Mouse (Mus musculus): ENCODE results near the gene Itpripl2.

Gene Itpripl2

DNA sequence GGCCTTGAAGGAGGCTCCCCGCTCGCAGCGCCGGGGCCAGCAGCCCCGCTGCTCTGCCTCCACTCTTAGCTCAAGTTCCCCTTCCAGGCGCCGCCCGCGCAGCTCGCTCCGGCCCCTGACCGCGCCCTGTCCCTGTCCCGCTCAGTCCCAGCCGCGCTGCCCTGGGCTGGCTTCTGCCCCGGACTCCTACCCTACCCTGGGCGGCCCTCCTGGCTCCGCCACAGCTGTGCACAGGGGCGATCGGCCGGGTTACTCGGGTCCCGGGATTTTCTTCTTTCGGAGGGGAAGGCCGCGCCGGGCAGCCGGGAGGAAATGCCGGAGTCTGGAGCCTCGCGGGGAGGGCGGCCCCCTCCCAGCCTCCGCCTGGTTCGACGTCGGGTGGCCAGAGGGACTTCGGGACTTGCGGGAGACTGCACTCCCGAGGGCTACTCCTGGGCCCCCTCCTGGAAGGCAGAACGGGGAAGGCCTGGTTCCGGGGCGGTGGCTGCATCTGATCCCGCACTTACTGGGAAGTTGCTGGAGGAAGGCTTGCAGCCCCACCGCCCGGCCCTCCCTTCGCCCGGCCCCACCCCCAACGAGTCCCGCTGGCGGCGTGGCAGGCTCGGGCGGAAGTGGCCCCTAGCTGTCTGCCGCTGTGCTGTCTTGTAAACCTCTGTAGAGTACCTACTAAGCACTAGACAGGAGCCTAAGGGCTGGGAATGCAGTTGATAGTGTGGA lies at the start of gene Itpripl2:
TSS of gene Itpripl2 (minus strand) at position 545 of the 717 bp plus-strand sequence.
- peak; percentile 44 to 56 for DNase-seq (ENCODE audit: low spot score in 2 of 2)

DNA sequence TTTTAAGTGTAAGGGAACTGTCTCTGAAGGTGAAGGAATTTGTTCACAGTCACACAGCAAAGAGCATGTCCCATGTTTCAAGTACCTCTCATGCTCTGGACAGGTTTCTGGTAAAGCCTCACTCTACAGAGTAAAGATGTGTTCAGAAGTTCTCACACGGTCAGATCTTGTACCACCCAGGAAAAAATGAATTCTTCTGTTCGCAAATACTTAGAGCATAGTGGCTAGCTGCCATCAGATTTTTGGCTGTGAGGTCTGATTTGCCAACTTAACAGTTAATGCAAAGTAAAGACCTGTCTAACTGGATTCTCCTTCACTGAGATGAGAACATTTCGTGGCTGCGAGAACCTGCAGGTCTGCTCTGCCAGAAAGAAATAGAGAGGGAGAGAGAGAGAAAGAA lies 43.3 kb upstream of the Itpripl2 start:
- DNase-seq (ENCODE audit: low spot score in 2 of 2): no peak

DNA sequence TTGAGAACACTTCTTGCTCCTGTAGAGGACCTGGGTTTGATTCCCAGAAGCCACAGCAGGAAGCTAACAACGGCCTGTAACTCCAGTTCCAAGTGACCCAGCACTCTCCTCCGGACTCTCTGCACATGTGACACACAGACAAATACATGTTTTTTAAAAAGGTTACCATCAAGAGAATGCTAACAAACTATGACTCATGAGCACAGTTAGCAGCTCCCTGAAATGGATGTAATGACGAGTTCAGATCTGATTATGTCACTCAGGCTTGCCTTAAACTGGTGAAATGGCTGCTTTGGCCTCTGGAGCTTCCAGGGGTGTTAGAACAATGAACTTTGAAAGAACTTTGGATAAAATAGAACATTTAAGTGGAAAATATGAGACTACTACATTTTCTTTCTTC lies 42.6 kb upstream of the Itpripl2 start:
- no peak for DNase-seq (ENCODE audit: low spot score in 2 of 2)

DNA sequence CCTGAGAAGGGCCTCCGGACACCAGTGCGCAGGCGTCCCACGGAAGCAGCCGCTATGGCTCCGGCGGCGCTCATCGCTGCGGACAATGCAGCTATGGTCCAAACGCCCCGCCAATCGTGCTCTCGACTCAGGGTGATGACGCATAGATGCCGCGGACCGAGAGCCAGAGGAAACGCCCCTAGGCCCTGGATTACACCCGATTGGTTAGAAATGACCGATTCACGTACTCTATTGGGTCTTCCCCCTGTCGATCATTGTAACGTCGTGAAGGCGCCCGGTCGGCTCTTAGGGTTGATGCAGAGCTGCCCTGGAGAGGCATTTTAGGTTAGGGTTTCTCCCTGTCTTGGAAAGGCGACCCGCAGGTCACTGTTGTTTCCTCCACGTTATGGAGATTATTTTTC lies 41.4 kb upstream of the Itpripl2 start, which contains the start of gene Coq7:
TSS of gene Coq7 (minus strand) at position 179 of the 401 bp plus-strand sequence.
- DNase-seq (ENCODE audit: low spot score in 2 of 2): peak; percentile 97

DNA sequence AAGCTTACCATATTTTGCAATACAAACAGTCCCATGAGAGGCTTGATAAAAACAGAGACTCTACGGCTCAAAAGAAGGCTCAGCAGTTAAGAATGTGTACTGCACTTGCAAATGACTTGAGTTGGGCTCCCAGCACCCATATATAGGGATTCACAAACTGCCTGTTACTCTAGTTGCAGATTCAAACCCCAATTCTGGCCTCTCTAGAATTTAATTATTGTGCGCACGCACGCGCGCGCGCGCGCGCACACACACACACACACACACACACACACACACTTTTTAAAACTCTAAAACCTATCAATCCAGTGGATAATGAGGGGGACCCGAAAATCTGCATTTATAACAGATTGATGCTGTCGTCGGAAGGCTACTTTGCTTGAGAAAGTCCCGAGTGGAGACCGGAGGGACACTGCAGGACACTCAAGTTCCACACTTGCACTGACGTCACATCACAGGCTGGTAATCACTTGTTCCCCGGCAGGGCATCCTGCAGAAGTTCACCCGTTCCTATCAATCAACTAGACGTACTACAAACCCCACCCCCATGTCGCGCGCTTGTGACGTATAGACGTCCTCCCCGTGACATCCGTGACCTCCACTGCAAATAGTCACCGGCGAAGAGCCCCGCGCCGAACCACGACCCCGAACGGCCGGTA lies 40.9 kb upstream of the Itpripl2 start:
- DNase-seq (ENCODE audit: low spot score in 2 of 2): peak; percentile 98

DNA sequence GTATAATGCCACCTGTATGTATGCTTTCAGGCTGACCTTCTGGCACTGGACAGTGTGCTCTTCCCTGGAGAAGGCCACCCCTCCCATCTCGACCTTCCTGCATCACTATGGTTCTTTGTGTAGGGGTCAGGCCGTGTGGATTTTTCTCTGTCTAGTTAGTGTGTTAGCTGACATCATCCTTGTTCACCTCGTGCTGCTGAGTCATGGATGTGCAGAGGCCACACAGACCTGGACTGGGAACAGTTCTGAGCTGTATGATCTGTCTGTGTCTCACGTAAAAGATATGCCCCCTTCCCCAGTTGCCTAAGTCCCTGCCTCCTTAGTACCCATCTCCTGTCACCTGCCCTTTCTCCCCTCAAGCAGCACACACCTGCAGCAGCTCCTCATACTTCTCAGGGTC lies 35.2 kb upstream of the Itpripl2 start:
- no peak for DNase-seq (ENCODE audit: low spot score in 2 of 2)

DNA sequence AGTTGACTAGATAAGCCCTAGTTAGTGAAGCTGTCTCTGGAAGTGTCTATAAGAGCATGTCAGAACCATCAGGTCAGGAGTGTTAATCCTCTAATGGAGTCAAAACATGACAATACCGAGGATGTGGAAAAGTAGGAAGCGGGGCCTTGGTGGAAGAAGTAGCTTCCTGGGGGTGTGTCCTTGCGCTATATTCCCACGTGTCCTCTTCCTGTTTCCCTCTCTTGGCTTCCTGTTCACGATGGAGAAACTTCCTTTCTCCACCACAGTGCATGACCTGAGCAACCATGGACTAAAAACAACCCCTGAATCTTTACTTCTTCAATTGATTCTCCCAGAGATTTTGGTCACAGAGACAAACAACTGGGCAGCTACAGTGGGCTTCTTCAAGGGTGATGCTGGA lies 30.3 kb upstream of the Itpripl2 start:
- no peak for DNase-seq (ENCODE audit: low spot score in 2 of 2)

DNA sequence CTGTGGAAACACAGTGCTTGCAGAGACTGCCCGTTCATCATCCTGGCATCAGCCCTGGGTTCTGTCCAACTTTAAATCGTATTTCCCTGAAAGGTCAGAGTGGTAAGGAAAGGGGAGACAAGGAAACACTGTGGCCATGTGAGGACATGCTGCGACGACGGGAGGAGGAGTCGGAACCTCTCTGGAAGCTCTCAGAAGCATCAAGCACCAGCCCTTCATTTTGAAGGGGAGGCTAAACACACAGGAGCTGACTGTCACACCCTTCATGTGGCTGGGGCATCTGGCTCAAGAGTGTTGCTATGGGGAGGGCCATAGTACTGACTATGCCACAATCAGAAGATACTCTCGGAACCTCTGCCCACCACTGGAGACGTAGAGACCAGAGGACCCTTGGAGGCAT lies 27.9 kb upstream of the Itpripl2 start:
- DNase-seq (ENCODE audit: low spot score in 2 of 2): no peak

DNA sequence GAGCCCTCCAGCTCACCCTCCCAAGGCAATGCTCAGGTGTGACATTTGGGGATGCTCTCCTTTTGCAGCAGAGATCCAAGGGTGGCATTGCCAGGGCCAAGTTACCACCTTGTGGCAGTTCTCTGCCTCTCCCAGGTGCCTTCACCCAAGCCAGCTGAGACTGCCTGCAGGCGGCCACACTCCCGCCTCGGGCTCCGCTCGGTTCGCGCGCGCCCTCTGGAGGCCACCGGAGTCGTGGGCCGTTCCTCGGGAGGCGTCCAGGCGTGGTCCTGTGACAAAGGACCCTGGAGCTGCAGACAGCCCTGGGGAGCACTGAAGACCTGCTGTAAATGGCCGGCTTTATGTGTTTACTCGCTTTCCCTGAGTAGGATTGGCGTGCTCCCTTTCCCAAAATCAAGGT lies 26.9 kb upstream of the Itpripl2 start:
- peak; percentile 55 to 81 for DNase-seq (ENCODE audit: low spot score in 2 of 2)

DNA sequence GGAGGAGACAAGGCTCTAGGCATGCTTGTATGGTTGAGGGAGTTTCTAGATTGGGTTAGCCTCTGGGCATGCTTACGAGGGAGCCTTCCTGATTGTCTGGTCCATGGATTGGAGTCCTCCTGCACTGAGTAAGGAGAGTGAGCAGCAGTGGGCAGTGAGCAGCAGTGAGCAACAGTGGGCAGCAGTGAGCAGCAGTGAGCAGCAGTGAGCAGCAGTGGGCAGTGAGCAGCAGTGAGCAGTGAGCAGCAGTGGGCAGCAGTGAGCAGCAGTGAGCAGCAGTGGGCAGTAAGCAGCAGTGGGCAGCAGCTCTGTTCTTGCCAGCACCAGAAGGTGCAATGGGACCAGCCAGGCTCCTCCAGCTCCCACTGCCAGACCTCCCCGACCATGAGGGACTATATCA lies 26.0 kb upstream of the Itpripl2 start:
- no peak for DNase-seq (ENCODE audit: low spot score in 2 of 2)

DNA sequence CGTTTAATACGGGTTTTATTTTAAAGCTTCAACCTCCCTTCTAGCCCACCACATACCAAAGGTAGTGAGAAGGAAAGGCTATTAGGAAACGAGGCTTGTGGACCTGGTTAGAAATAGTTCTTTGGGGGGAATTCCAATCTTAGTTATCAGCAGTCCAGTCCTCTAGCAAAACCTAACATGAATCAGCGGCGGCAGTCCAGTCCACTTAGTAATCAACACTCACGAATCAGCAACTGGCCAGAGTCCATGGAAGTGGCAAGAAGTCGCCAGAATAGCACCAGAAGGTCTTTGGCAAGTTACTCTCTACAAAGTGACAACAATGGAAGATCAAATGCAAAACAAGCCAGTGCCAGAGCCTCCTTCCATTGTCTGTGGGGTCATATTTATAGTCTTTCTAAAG lies 16.8 kb upstream of the Itpripl2 start:
- DNase-seq (ENCODE audit: low spot score in 2 of 2): no peak

DNA sequence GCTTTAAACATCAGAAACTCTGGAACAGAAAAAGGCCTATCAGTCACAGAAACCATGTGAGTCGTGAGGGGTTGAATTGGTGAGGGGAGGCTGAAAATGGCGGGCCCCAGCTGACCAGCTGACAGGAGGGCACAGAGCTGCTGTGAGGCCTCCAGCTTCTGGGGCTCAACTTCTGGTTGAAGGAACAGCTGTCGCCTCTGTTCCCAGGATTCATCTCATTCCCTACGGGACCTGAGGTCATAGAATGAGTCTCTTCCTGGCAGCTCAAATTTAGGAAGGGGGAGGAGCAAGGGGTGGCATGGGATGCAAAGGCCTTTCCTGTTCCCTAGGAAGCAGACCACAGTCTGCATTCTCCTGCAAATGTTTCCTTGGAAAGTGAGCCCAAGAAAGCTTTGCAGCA lies 12.1 kb upstream of the Itpripl2 start:
- DNase-seq (ENCODE audit: low spot score in 2 of 2): no peak

DNA sequence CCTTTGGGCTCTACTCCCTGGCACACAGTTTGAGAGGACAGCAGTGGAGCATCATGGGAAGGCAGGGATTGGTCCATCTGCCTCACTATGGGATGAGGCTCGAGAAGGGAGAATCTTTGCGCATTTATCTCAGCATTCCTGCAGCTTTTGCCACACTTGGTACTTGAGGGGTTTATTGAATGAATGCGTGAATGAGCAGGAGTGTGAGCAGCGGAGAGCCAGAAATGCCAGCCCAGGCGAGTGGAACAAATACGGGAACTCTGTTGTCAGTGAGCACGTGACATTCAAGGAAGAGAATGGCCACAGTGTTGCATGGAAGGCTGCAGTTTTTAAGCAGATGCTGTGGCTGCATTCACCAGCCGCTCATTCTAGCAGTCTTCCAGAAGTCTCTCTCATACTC lies 10.6 kb upstream of the Itpripl2 start:
- DNase-seq (ENCODE audit: low spot score in 2 of 2): no peak

DNA sequence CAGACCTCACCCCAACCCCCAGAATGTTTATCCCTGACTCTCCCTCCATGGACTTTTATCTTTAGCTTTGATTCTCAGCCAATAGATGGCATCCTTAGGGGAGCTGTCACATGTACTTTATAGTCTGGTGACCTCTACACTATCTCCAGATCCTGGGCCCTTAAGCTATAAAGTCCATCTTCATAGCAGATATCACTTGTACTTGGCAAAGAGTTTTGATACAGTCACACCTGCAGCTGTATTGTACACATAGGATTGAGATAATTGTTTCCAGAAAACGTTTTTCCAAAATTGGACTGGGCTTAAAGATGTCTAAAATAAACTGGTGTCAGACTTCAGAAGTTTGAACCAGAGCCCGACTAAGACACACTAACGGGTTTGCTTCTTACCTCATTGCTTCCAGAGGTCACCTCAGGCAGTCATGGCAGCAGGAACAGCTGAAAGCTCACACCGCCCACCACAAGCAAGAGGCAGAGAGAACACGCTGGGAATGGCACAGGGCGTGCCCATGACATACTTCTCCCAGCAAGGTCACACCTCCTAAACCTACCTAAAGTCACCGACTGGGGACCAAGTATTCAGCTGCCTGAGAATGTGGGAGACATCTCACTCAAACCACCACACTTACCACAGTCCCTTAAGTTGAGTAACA lies 8.1 kb upstream of the Itpripl2 start:
- no peak for DNase-seq (ENCODE audit: low spot score in 2 of 2)

DNA sequence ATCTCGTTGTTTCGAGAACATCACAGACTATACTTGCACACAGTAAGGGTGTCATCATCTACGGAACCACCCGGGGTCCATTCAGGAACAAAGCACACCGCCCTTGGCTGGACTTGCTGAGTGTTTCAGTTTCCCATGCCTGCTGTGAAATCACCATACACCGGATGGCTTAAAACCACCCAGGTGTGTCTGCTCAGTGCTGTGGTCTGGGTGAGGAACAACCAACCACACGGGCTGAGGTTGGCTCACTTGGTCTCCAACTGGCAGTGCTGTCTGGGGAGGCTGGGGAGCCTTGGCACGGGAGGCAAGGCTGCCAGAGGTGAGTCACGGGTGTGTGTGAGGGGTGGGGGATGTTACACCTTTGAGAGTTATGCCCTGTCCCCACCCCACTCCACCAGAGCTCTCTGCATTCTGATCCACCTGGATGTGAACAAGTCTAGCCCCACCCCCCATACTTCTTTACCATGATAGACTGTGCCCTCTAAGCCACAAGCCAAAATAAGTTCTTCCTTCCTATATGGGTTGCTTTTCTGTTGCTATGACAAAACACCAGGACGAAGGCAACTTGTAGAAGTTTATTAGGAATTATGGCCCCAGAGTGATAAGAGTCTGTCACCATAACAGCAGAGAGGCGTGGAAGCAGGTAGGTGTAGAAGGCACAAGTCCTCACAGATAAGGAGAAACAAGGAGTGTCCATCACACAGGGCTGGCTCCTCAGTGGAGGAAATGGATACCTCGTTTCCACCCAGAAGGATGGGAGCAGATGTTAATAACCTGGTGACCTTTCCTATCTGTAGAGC lies 7.4 kb upstream of the Itpripl2 start:
- no peak for DNase-seq (ENCODE audit: low spot score in 2 of 2)

DNA sequence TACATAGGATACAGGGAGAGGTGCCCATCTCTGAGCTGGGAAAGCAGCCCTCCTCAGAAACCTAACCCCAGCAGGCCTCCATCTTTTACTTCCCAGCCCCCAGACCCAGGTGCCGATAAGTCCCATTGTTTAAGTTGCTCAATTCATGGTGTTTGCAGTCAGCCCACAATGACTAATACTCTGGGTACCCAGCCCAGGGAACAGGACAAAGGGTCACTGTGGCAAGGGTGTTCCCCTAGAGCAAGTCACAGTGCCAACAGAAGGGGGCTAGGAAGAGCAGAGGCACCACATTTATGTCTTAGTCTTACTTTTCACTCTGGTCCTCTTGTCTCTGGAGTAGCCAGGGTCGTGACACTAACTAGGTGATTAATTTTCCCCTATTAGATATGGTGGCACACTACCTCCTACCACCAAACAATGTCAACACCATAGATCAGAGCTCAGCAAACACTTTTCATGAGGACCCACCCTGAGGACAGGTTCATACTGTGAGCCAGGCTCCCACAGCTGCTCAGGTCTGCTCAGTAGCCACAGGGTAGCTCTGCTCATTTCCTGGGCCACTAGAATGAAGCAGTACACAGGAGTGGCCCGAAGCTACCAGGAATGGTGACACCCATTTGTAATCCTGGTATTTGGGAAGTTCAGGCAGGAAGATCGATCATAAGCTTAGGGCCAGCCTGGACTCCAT lies 3.3 kb upstream of the Itpripl2 start:
- DNase-seq (ENCODE audit: low spot score in 2 of 2): no peak

DNA sequence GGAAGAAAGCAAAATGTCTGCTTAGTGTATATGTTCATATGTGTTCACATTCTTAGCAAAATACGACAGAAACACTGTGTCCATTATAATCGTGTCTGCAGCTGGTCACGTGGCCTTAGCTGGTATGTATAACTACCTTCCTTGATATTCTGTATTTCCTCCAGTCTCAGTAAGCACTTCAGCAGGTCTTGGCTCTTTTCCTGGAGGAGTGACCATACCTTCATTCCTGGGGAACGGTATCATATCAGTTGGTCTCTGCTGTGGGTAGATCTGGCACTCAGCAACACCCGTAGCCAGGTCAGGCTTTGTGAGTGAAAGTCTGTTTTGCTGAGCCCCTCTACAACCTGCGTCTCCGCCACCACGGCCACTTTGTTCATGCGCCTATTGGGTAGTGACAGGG lies 2.1 kb upstream of the Itpripl2 start:
- DNase-seq (ENCODE audit: low spot score in 2 of 2): no peak

DNA sequence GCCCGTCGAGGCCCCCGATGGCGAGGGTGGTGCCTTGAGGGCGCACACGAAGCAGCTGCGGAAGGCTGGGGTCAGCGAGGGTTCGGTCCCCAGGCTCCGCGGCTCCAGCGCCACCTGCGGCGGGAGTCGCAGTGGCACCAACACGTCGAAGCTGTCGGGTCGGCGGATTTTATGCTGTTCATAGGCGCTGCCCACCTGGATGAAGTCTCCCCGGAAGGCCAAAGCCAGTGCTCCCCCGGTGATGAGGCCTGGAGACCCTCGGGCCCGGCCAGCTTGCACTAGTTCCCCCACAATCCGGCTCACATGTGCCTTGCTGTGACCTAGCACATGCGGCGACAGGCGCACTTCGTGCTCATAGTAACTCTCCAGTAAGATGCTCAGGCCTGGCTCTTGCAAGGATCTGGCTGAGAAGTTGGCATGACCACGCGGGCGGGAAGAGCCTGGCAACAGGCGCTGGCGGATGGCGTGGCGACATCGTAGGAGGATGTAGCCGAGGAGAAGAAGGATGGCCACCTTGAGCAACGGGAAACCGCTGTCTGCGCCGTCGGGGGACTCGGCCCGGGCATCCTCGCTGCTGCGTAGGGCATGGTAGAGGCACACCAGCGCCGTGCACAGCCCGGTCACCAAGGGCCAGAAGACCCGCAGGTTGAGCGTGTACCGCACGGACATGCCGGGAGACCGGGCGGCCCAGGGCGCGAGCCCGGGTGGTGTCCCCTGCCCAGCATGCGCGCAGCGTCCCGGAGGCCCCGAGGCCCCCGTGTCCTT lies 927 bp downstream of the Itpripl2 start:
- DNase-seq (ENCODE audit: low spot score in 2 of 2): peak; percentile 37 to 39

DNA sequence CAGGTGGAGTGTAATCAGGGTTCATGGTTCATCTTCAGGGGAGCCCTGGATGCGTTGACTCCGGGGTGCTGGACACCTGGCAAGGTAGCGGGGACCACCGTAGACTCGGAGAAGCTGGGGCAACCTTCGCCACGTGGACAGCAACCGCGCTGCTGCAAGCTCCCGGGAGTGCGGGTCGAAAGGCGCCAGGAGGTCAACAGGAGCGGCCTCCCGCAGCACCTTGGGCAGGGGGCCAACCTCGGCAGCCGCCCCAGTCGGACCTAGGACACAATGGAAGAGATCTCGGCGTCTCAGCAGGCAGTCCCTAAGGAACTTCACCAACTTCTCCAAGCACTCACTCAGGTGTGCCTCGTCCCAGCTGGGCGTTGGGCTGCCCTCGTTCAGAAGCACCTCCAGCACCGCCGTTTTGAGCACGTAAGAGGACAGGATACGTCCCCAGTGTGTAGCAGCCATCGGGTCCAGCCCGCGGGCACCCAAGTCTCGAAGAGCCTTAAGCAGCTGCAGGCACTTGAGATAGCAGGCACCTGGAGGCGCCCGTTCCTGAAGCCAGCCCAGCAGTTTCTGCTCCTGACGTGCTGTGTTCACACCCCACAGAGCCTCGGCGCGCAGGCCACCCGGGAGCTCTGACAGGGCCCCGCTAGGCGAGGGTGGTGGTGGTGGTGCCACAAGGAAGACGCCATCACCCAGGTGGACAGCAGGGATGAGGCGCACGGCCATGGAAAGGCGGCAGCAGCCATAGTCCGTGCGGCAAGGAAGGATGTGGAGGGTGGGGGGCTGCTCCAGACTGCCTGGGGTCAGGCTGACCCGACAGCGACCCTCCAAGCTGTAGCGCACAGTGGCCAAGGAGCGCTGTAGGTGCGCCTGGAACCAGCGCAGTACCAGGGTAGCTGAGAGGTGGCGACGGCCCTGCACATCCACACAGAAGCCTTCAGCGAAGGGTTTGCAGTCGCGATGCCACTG lies 1.8 kb downstream of the Itpripl2 start:
- DNase-seq (ENCODE audit: low spot score in 2 of 2): no peak
